28 mouse cellular contexts compared by ENCODE assay signal in the genomic region with DNA sequence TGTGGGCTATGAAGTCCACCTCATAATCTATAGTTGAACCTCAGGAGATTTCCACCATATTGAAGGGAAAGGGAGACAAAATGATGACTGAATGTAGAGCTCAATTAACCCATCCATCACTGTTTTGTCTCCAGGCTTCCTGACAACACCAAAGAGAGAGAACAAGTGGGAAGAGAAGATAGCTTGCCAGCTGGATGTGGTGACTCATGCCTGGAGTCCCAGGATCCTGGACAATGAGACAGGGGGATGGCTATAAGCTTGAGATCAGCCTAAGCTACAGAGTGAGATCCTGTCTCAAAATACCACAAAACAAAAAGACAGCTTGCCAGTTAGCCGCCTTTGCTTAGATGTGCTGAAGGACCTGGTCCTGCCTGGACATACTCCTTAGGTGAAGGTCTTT.
DNase-seq lines count a peak whose midpoint lies in the region; ATAC-seq and TF ChIP-seq lines count a peak whose summit lies in the region.
"Had no signal": no experiment of that assay in that cellular context is flagged by ENCODE, and none has a peak within 500 bp of the region (broad histone marks: within the 10 kb centered on the region; RNA-seq: fewer than 3 reads in every experiment).

No protein-coding gene starts in this region.

- no peak overlapping the region for H3K4me2 ChIP-seq in hindbrain, embryonic 14.5 days (replicated peaks)
- H3K4me2 ChIP-seq: embryonic facial prominence, embryonic 12.5 days; embryonic facial prominence, embryonic 15.5 days; heart, embryonic 13.5 days; hindbrain, embryonic 15.5 days had no signal

- no peaks in the 10 kb centered on the region for H3K9me3 ChIP-seq in hindbrain, embryonic 14.5 days (ENCODE audit: control insufficient read depth, low read length)
- H3K9me3 ChIP-seq: embryonic facial prominence, embryonic 12.5 days; embryonic facial prominence, embryonic 15.5 days; G1E; heart, embryonic 10.5 days; heart, embryonic 13.5 days; hindbrain, embryonic 15.5 days had no signal

- ATAC-seq in frontal cortex, adult (ENCODE audit: low TSS enrichment) = peak; percentile 98
- ATAC-seq in hindbrain, embryonic 14.5 days (ENCODE audit: low FRiP score) = no peak
- ATAC-seq: activated CD4-positive, CD25-positive, alpha-beta regulatory T cell, adult 4 months; forebrain, embryonic 14.5 days had no signal

- no peak for DNase-seq in frontal cortex, postnatal 10 days (ENCODE audit: low spot score in 2 of 2)
- DNase-seq in left cerebral cortex, adult 2 months (ENCODE audit: extremely low spot score in 1 of 2, low spot score in 2 of 2) = peak; percentile 21 to 24
- DNase-seq in left cerebral cortex, adult 8-10 months (ENCODE audit: low spot score in 2 of 2) = no peak
- DNase-seq in right cerebral cortex, postnatal 36 days (ENCODE audit: low spot score in 2 of 2) = peak; percentile 11 to 31
- no peak for DNase-seq in right cerebral cortex, postnatal 14 days
- DNase-seq in hindbrain, embryonic 14.5 days (ENCODE audit: low spot score) = no peak
- no peak for DNase-seq in layer of hippocampus, adult 2 months (ENCODE audit: low spot score in 2 of 2)
- DNase-seq: adrenal gland, adult 8-10 months; adrenal gland, postnatal 25 days; B cell, adult 2 months; cerebellum, adult 2 months; cerebellum, adult 9-11 months; cerebellum, postnatal 25 days; forebrain, postnatal 0 days; gastrocnemius, postnatal 10 days; gastrocnemius, postnatal 36 days; heart, adult 2 months; heart, postnatal 14 days; heart, postnatal 4 days had no signal

- no peak overlapping the region for H3K9ac ChIP-seq in hindbrain, embryonic 14.5 days
- H3K9ac ChIP-seq: embryonic facial prominence, embryonic 12.5 days; embryonic facial prominence, embryonic 15.5 days; forebrain, postnatal 0 days; heart, embryonic 13.5 days; hindbrain, embryonic 15.5 days had no signal

- no peaks in the 10 kb centered on the region for H3K4me1 ChIP-seq in hindbrain, embryonic 14.5 days (replicated peaks; ENCODE audit: control insufficient read depth, insufficient read depth, low read length)
- H3K4me1 ChIP-seq: heart, embryonic 13.5 days; hindbrain, embryonic 15.5 days had no signal

- H3K4me3 ChIP-seq in left cerebral cortex, adult 2 months = no peak overlapping the region
- no peak overlapping the region for H3K4me3 ChIP-seq in hindbrain, embryonic 14.5 days (replicated peaks; ENCODE audit: low read length)
- no peak overlapping the region for H3K4me3 ChIP-seq in layer of hippocampus, adult 2 months
- H3K4me3 ChIP-seq: embryonic facial prominence, embryonic 12.5 days; embryonic facial prominence, embryonic 15.5 days; heart, adult 2 months; heart, embryonic 10.5 days; heart, embryonic 13.5 days; hindbrain, embryonic 15.5 days had no signal

- H3K27ac ChIP-seq in left cerebral cortex, adult 2 months = peak overlapping the region; percentile 15; the same call in 1 of the 2 replicates
- no peak overlapping the region for H3K27ac ChIP-seq in hindbrain, embryonic 14.5 days
- H3K27ac ChIP-seq in layer of hippocampus, adult 2 months = no peak overlapping the region
- H3K27ac ChIP-seq: embryonic facial prominence, embryonic 12.5 days; embryonic facial prominence, embryonic 15.5 days; heart, adult 2 months; heart, embryonic 10.5 days; heart, embryonic 13.5 days; hindbrain, embryonic 15.5 days had no signal

- H3K36me3 ChIP-seq in hindbrain, embryonic 14.5 days (replicated peaks; ENCODE audit: control insufficient read depth, insufficient read depth) = no peaks in the 10 kb centered on the region
- H3K36me3 ChIP-seq: embryonic facial prominence, embryonic 12.5 days; embryonic facial prominence, embryonic 15.5 days; G1E; heart, embryonic 10.5 days; heart, embryonic 13.5 days; hindbrain, embryonic 15.5 days had no signal

- no peaks in the 10 kb centered on the region for H3K27me3 ChIP-seq in hindbrain, embryonic 14.5 days (ENCODE audit: control insufficient read depth, insufficient read depth, low read length)
- H3K27me3 ChIP-seq: embryonic facial prominence, embryonic 12.5 days; embryonic facial prominence, embryonic 15.5 days; heart, embryonic 13.5 days; hindbrain, embryonic 15.5 days had no signal

- intact Hi-C loops in left cerebral cortex, adult 2 months (cut with DNase I) = no loop called here

- WGBS in hindbrain, embryonic 14.5 days = 90% methylated on average over 1 of the region's 1 CpGs

- no peak for TF ChIP-seq CTCF in left cerebral cortex, adult 2 months (IDR thresholded peaks at IDR 0.05)
- no peak for TF ChIP-seq CTCF in layer of hippocampus, adult 2 months (conservative IDR thresholded peaks at IDR 0.05)

Comparison
In these comparisons a context has a peak if more than half of its experiments do, and no peak if none do; other contexts are left out.
1. DNase-seq: peak in left cerebral cortex, adult 2 months (2 of 2) and right cerebral cortex, postnatal 36 days (2 of 2); none in frontal cortex, postnatal 10 days (0 of 2), left cerebral cortex, adult 8-10 months (0 of 2), right cerebral cortex, postnatal 14 days (single experiment), hindbrain, embryonic 14.5 days (single experiment) and layer of hippocampus, adult 2 months (0 of 2).